Mouse (Mus musculus): ENCODE measurements around the gene Prkd1. TPM values are rescaled to one million over a fixed set of nuclear protein-coding genes. Genes with fewer than 3 reads are reported as not detected.

The Prkd1 gene
- polyA plus RNA-seq, 1 experiment from 2014 or later: 8.9 TPM

DNA sequence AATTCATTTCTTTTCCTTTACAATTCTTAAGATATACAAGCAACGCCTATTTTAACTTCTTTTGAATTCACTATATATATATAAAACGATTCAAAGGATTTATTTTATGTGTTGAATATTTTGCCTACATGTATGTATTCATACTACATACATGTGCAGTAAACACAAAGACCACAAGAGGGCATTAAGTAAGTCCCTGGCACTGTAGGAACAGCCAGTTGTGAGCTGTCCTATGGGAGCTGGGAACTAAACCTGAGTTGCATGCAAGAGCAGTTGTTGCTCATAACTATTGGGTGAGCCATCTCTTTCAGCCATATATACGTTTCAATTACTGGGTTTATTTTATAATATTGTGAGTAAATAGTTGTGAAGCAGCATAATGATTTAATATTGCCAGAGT lies 356.1 kb downstream of the Prkd1 start:
- ATAC-seq (ENCODE audit: insufficient number of reproducible peaks, insufficient read depth, low FRiP score, low read depth): no peak
- Histone ChIP-seq H3K27ac (ENCODE audit: low read length) (no peak overlapping the region), H3K27me3 (ENCODE audit: control insufficient read depth, insufficient read depth, low read length) (no peaks in the 10 kb centered on the region), H3K4me1 (ENCODE audit: control insufficient read depth, insufficient read depth, low read length) (no peaks in the 10 kb centered on the region), H3K4me2 (replicated peaks; ENCODE audit: low read depth, low read length) (no peak overlapping the region), H3K4me3 (ENCODE audit: low read depth, low read length) (no peak overlapping the region), H3K9ac (replicated peaks; ENCODE audit: low read depth, low read length) (no peak overlapping the region), H3K36me3 (ENCODE audit: control insufficient read depth, insufficient read depth, low read length) (no peaks in the 10 kb centered on the region), H3K9me3 (ENCODE audit: control insufficient read depth, low read depth, low read length) (no peaks in the 10 kb centered on the region)
- 66% methylated on average over 3 of the region's 3 CpGs for WGBS
